Mouse (Mus musculus) kidney, postnatal 14 days (tissue): ENCODE results near the gene Olfr516.
A peak's percentile ranks its signal among the peaks of the same experiment; 100 is the strongest.

Source experiments
- DNase-seq: peaks from one replicate; pipeline ENCODE4 v3.0.0; 2022; ENCODE audit warnings: mixed read lengths

Gene Olfr516

DNA sequence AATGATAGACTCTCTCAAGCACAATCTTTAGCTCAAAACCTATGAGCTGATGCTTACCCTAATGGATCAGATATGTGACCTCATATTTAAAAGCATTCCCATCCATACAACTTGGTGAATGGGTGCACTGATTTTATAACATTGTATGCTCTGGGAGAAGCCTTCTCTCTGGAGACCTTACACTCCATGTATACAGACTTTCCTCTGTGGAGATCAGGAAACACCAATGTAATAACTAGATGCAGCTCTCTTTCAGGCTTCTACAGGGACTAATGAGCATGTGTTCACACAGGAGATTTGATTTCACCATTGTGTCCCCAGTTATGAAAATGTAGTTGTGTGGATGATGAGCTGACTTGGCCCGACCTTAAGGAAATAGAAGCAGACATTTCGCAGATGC lies at the start of gene Olfr516:
Gene Olfr516 (minus strand): TSS at position 101 of the 400 bp plus-strand sequence.
- no peak for DNase-seq

DNA sequence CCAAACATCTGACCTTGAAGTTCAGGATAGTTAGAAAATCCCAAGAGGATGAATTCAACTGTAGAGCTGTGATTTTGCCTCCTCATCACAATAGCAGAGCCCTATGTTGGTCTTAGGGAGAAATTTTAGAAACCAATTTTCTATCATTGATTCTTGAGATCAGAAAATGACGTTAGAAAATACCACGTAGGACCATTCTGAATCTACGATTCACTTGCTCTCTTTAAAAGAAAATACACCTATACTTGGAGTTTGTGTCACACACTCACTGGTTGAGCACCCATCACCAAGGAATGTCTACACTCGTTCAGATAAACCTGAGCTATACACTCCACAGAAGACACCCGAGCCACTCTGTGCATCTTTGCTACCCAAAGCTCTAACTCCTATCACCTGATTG lies 44.0 kb upstream of the Olfr516 start, which contains the start of gene Olfr519:
Gene Olfr519 (minus strand): TSS at position 101 of the 400 bp plus-strand sequence.
- DNase-seq: no peak

DNA sequence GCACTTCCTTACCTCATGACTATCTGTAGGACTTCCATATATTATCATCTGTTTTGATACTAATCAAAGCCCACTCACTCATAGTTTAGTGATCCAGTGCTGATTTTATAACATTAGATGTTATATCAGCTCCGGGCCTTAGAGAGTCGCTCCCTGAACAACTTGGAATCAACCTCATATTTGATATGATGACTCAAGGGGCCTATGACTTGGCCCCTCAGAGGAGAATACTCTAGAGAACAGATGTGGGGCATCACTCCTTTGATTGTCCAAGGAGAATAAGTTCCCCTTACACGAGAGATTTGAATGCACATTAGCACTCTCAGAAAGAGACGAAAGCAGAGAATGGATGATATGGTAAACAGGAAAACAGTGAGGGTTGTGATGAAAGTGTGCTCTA lies 34.6 kb upstream of the Olfr516 start, which contains the start of gene Olfr518:
Gene Olfr518 (minus strand): TSS at position 101 of the 400 bp plus-strand sequence.
- no peak for DNase-seq

DNA sequence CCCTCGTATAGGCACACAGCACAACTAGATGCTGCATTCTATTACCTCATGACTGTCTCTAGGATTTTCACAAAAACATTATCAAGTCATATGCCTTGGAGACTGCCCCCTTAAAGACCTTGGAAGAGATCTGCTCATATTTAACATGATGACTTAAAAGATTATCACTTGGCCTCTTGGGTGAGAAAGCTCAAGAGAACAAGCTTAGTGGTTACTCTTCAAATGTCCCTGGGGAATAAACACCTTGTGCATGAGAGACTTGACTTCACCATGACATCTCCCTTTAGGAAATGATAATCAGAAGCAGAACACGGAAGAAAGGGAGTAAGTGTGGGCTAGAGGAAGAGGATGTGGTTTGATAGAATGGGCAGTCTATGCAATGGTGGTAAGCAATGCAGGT lies 21.9 kb upstream of the Olfr516 start, which contains the start of gene Olfr517:
Gene Olfr517 (minus strand): TSS at position 101 of the 400 bp plus-strand sequence.
- no peak for DNase-seq

DNA sequence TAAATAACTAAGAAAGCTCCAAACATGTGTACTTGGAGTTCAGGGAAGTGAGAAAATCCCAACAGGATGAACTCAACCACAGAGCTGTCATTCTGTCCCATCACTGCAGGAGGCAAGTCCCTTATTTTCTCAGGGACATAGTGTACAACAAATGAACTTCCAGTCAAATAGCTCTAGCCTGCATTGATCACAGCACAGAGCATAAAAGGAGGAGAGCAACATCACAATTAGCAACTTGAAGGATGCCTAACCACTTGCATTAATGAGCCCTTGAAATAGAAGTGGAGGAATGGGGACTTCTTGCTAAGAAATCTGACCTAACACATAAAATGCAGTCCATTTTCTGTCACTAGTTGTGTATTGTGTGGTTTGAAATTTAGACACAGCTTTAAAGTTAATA lies 24.4 kb downstream of the Olfr516 start, which contains the start of gene Olfr514:
Gene Olfr514 (minus strand): TSS at position 101 of the 400 bp plus-strand sequence.
- DNase-seq: no peak

DNA sequence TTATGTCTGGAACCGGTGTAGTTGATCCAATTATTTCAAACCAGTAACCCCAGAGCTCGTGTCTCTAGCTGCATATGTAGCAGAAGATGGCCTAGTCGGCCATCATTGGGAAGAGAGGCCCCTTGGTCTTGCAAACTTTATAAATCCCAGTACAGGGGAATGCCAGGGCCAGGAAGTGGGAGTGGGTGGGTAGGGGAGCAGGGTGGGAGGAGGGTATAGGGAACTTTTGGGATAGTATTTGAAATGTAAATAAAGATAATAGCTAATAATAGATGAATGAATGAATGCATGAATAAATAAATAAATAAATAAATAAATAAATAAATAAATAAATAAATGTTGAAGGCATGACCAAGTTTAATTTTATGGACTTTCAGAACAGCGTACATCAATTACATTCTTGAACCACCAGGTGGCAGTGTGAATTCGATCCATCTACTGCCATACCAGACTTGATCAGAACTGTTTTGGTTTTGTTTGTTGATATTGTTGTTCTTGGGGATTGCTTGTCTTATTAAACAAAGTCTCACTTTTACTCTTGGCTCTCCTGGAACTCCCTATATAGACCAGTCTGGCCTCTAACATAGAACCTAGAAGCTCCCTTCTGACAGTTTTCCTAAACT lies 35.6 kb downstream of the Olfr516 start:
- peak; percentile 12 for DNase-seq

DNA sequence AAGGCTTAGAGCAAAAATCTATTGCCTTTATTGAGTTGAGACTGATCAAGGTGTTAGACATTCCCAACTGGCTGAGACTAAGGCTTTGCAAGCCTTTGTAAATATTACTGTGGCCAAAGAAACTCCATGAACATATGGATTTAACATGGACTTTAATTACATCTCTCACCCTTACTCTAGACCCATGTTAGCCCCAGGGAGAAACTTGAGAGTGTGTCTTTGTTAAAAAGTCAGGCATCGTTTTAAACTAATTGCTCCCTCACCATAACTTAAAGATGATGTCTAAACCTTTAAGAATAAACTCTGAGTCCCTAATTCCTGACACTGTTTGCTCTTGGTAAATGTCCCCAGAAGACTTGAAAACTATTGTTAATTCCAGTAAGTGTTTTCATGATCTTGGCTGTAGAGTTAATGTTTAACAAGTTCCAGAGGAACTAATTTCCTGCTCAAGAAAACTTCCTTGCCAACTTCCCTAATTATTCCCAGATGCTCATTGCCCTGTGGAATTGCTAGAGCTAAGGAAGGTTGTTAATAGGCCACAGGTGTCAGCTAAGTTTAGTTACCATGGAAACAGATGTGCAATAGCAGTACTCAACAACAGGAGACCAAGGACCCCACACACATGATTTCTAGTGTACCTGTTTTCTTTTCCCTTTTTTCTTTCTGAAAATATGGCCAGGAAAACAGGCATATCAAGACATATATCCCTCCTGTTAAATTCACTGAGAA lies 53.0 kb downstream of the Olfr516 start:
- DNase-seq: no peak
